Mouse (Mus musculus): ENCODE data around the gene Rapgefl1. TPM values are rescaled to one million over a fixed set of nuclear protein-coding genes. Genes with fewer than 3 reads are reported as not detected.

Gene Rapgefl1
- polyA plus RNA-seq, 1 experiment from 2014 or later: 8.8 TPM

Other genes with a start within 250 kb of the Rapgefl1 start
- 17.1 and 53.4 TPM in 2 replicates for gene Ormdl3, start 249.4 kb upstream of the Rapgefl1 start, polyA plus RNA-seq (2014; fragmentation: Nextera tagmentation; extraction: Ambion mirVana)
- not detected in 2 replicates for gene Lrrc3c, start 238.5 kb upstream of the Rapgefl1 start, polyA plus RNA-seq (2014; fragmentation: Nextera tagmentation; extraction: Ambion mirVana)
- gene Gm12355, start 211.1 kb upstream of the Rapgefl1 start, polyA plus RNA-seq (2014; fragmentation: Nextera tagmentation; extraction: Ambion mirVana): 0.71 and 1.4 TPM in 2 replicates
- not detected in 2 replicates for gene Gsdma3, start 210.4 kb upstream of the Rapgefl1 start, polyA plus RNA-seq (2014; fragmentation: Nextera tagmentation; extraction: Ambion mirVana)
- not detected in 2 replicates for gene Gsdma2, start 190.0 kb upstream of the Rapgefl1 start, polyA plus RNA-seq (2014; fragmentation: Nextera tagmentation; extraction: Ambion mirVana)
- gene Gsdma, start 172.4 kb upstream of the Rapgefl1 start, polyA plus RNA-seq (2014; fragmentation: Nextera tagmentation; extraction: Ambion mirVana): not detected in 2 replicates
- gene Psmd3, start 154.2 kb upstream of the Rapgefl1 start, polyA plus RNA-seq (2014; fragmentation: Nextera tagmentation; extraction: Ambion mirVana): 135 and 164 TPM in 2 replicates
- not detected in 2 replicates for gene Csf3, start 135.5 kb upstream of the Rapgefl1 start, polyA plus RNA-seq (2014; fragmentation: Nextera tagmentation; extraction: Ambion mirVana)
- 65.7 and 81.1 TPM in 2 replicates for gene Med24, start 107.3 kb upstream of the Rapgefl1 start, polyA plus RNA-seq (2014; fragmentation: Nextera tagmentation; extraction: Ambion mirVana)
- gene Thra, start 96.1 kb upstream of the Rapgefl1 start, polyA plus RNA-seq (2014; fragmentation: Nextera tagmentation; extraction: Ambion mirVana): 175 and 194 TPM in 2 replicates
- 3.0 TPM in 2 replicates for gene Nr1d1, start 61.5 kb upstream of the Rapgefl1 start, polyA plus RNA-seq (2014; fragmentation: Nextera tagmentation; extraction: Ambion mirVana)
- 25.0 and 35.9 TPM in 2 replicates for gene Msl1, start 41.3 kb upstream of the Rapgefl1 start, polyA plus RNA-seq (2014; fragmentation: Nextera tagmentation; extraction: Ambion mirVana)
- 46.6 and 57.3 TPM in 2 replicates for gene Casc3, start 31.9 kb upstream of the Rapgefl1 start, polyA plus RNA-seq (2014; fragmentation: Nextera tagmentation; extraction: Ambion mirVana)
- 5.4 and 6.1 TPM in 2 replicates for gene Wipf2, start 26.9 kb downstream of the Rapgefl1 start, polyA plus RNA-seq (2014; fragmentation: Nextera tagmentation; extraction: Ambion mirVana)
- gene Cdc6, start 71.0 kb downstream of the Rapgefl1 start, polyA plus RNA-seq (2014; fragmentation: Nextera tagmentation; extraction: Ambion mirVana): 2.5 and 5.6 TPM in 2 replicates
- 8.8 and 11.0 TPM in 2 replicates for gene Rara, start 91.0 kb downstream of the Rapgefl1 start, polyA plus RNA-seq (2014; fragmentation: Nextera tagmentation; extraction: Ambion mirVana)
- gene Gjd3, start 146.2 kb downstream of the Rapgefl1 start, polyA plus RNA-seq (2014; fragmentation: Nextera tagmentation; extraction: Ambion mirVana): 0.70 and 2.0 TPM in 2 replicates
- gene Top2a, start 187.4 kb downstream of the Rapgefl1 start, polyA plus RNA-seq (2014; fragmentation: Nextera tagmentation; extraction: Ambion mirVana): 24.9 and 67.9 TPM in 2 replicates
- 55.0 and 111 TPM in 2 replicates for gene Igfbp4, start 204.5 kb downstream of the Rapgefl1 start, polyA plus RNA-seq (2014; fragmentation: Nextera tagmentation; extraction: Ambion mirVana)

All from midbrain, embryonic 14.5 days (tissue).